Mouse (Mus musculus): Measurements from ENCODE around the gene Tet3.

Gene Tet3

GRCm38 (mm10) chr6:83416261-83417103 lies 42.4 kb downstream of the Tet3 start:
- DNase-seq (ENCODE audit: extremely low spot score, low spot score) = no peak

- no peak for DNase-seq (ENCODE audit: extremely low spot score, low spot score)
These were observed 43.4 kb downstream of the Tet3 start for GRCm38 (mm10) chr6:83415356-83415940.

- no peak for DNase-seq (ENCODE audit: extremely low spot score, low spot score)
These were observed 44.1 kb downstream of the Tet3 start for GRCm38 (mm10) chr6:83414601-83415355.

GRCm38 (mm10) chr6:83413686-83414085 lies 45.2 kb downstream of the Tet3 start:
- DNase-seq (ENCODE audit: extremely low spot score, low spot score) = no peak

GRCm38 (mm10) chr6:83412854-83413401 lies 46.0 kb downstream of the Tet3 start:
- DNase-seq (ENCODE audit: extremely low spot score, low spot score) = no peak

- DNase-seq (ENCODE audit: extremely low spot score, low spot score) = no peak
These were observed 46.5 kb downstream of the Tet3 start for GRCm38 (mm10) chr6:83412362-83412853.

GRCm38 (mm10) chr6:83411635-83412361 lies 47.1 kb downstream of the Tet3 start:
- no peak for DNase-seq (ENCODE audit: extremely low spot score, low spot score)

- DNase-seq (ENCODE audit: extremely low spot score, low spot score) = no peak
These were observed 48.7 kb downstream of the Tet3 start for GRCm38 (mm10) chr6:83410046-83410706.

GRCm38 (mm10) chr6:83408510-83408909 lies 50.4 kb downstream of the Tet3 start:
- DNase-seq (ENCODE audit: extremely low spot score, low spot score) = no peak

GRCm38 (mm10) chr6:83405511-83406064 lies 53.3 kb downstream of the Tet3 start:
- no peak for DNase-seq (ENCODE audit: extremely low spot score, low spot score)

- DNase-seq (ENCODE audit: extremely low spot score, low spot score) = no peak
These were observed 54.3 kb downstream of the Tet3 start for GRCm38 (mm10) chr6:83404571-83404970.

- DNase-seq (ENCODE audit: extremely low spot score, low spot score) = no peak
These were observed 55.4 kb downstream of the Tet3 start for GRCm38 (mm10) chr6:83403481-83403880.

GRCm38 (mm10) chr6:83399790-83400189 lies 59.1 kb downstream of the Tet3 start:
- no peak for DNase-seq (ENCODE audit: extremely low spot score, low spot score)

- no peak for DNase-seq (ENCODE audit: extremely low spot score, low spot score)
These were observed 61.2 kb downstream of the Tet3 start for GRCm38 (mm10) chr6:83397728-83398127.

GRCm38 (mm10) chr6:83396711-83397110 lies 62.2 kb downstream of the Tet3 start:
- DNase-seq (ENCODE audit: extremely low spot score, low spot score) = no peak

- DNase-seq (ENCODE audit: extremely low spot score, low spot score) = no peak
These were observed 63.2 kb downstream of the Tet3 start for GRCm38 (mm10) chr6:83395544-83396229.

GRCm38 (mm10) chr6:83394122-83394521 lies 64.8 kb downstream of the Tet3 start:
- no peak for DNase-seq (ENCODE audit: extremely low spot score, low spot score)

GRCm38 (mm10) chr6:83392166-83392780 lies 66.6 kb downstream of the Tet3 start:
- no peak for DNase-seq (ENCODE audit: extremely low spot score, low spot score)

GRCm38 (mm10) chr6:83385569-83386090 lies 73.3 kb downstream of the Tet3 start:
- no peak for DNase-seq (ENCODE audit: extremely low spot score, low spot score)

Data from neural tube, embryonic 10.5 days (tissue).